Mouse (Mus musculus): ENCODE data around the gene Mapkapk3. TPM values are rescaled to one million over a fixed set of nuclear protein-coding genes. Genes with fewer than 3 reads are reported as not detected.

The Mapkapk3 gene
- polyA plus RNA-seq, 1 experiment from 2014 or later = 2.6 TPM

DNA sequence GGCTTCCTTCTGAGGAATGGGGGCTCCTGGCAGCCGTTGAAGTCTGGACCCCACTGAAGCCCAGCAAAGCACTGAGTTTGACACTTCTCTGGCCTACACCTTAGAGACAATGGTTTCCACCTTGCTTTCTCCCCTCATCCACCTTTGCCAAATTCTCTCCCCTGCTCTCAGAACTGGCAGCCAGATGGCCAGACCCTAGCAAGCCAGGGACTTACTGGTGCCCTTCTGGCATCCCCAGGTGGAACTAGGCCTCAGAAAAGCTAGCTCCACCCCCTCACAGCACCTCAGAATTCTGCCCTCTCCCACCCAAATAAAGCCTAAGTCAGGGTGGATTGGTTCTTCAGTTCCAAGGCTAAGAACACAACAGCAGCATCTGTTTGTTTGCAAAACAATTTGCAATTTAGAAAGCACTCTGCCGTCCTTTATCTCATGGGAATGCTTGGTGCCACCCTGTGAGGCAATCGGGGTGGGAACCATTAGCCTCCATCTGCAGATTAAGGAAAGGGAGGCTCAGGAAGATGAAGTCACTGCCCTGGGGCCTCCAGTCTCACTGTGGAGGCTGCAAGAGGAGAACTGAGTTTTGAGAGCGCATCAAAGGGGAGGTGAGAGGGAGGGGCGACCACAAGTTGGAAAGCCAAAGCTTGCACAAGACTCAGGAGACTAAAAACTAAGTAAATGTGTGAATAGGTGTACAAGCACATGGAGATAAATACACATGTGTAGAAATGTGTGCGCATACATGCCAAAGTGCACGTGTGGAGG lies 18.3 kb downstream of the Mapkapk3 start:
- H3K36me3 ChIP-seq = no peaks in the 10 kb centered on the region
- no peak overlapping the region for H3K9ac ChIP-seq (replicated peaks)
- ATAC-seq (ENCODE audit: low FRiP score, low read depth) = no peak
- H3K4me2 ChIP-seq (replicated peaks) = no peak overlapping the region
- 79% methylated on average over 7 of the region's 7 CpGs for WGBS
- H3K4me1 ChIP-seq = no peaks in the 10 kb centered on the region
- no peak overlapping the region for H3K27ac ChIP-seq (replicated peaks)
- no peaks in the 10 kb centered on the region for H3K9me3 ChIP-seq
- no peak overlapping the region for H3K4me3 ChIP-seq
- H3K27me3 ChIP-seq = no peaks in the 10 kb centered on the region

DNA sequence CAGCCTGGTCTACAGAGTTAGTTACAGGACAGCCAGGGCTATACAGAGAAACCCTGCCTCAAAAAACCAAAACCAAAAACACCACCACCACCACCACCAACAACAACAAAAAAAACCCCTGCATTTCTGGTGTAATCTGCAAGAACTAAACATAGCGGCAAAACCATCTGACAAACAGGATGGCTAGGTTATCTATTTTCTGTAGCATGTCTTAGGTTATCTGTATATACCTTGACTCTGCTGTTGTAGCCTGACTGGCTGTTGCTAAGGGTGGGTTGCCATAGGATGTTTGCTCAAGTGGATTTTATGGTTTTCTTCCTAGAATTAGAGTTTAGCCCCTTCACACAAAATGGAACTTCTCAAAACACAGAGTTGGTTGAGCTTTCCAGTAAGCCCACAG lies 19.9 kb downstream of the Mapkapk3 start:
- Histone ChIP-seq H3K4me3 (no peak overlapping the region), H3K9me3 (no peaks in the 10 kb centered on the region), H3K9ac (replicated peaks) (no peak overlapping the region), H3K4me2 (replicated peaks) (no peak overlapping the region), H3K36me3 (no peaks in the 10 kb centered on the region), H3K4me1 (no peaks in the 10 kb centered on the region), H3K27me3 (no peaks in the 10 kb centered on the region), H3K27ac (replicated peaks) (no peak overlapping the region)
- no peak for ATAC-seq (ENCODE audit: low FRiP score, low read depth)
- WGBS = 90% methylated on average over 1 of the region's 1 CpGs

DNA sequence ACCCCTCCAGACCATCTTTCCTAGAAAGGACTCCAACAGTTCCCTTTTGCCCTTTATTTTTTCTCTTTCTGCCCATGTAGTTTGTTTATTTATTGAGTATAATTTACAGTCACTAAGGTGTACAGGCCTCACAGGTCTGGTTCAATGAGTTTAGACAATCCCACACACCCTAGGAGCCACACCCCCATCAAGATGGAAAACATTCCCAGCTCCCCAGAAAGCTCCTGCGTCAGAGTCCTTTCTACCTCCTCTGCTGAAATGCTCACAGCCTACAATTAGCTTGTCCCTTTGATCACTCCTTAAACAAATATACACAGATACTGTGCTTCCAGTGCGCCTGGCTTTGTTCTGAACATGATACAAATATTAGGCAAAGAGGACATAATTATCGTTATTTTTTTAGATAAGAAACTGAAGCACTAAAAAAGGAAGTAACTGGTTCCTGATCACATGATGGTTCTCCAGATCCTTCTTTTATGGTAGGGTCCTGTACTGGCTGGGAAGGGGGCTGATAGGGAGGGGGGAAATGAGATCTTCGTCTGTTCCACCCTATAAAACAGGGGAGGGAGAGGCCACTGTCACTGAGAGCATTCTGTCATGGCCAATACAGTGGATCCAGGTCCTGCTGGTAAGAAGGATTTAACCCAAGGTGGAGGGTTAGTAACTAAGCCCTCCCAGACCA lies 21.8 kb downstream of the Mapkapk3 start:
- H3K4me3 ChIP-seq = no peak overlapping the region
- no peak overlapping the region for H3K27ac ChIP-seq (replicated peaks)
- no peak overlapping the region for H3K4me2 ChIP-seq (replicated peaks)
- 65% methylated on average over 4 of the region's 4 CpGs for WGBS
- ATAC-seq (ENCODE audit: low FRiP score, low read depth) = no peak
- H3K4me1 ChIP-seq = no peaks in the 10 kb centered on the region
- H3K27me3 ChIP-seq = no peaks in the 10 kb centered on the region
- no peaks in the 10 kb centered on the region for H3K36me3 ChIP-seq
- no peaks in the 10 kb centered on the region for H3K9me3 ChIP-seq
- H3K9ac ChIP-seq (replicated peaks) = no peak overlapping the region

DNA sequence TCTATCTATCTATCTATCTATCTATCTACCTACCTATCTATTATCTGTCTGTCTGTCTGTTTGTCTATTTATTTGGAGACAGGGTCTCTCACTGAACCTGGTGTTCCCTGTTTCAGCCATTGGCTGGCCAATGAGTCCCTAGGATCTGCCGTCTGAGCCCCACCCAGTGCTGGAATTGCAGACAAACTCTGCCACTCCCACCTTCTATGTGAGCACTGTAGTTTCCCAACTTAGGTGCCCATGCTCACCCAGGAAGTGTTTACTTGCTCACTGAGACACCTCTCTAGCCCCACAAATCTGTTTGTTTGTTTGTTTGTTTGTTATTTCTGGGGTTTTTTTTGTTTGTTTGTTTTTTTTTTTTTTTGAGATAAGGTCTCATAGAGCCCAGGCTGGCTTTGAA lies 22.6 kb downstream of the Mapkapk3 start:
- H3K4me3 ChIP-seq = no peak overlapping the region
- H3K27me3 ChIP-seq = no peaks in the 10 kb centered on the region
- H3K9ac ChIP-seq (replicated peaks) = no peak overlapping the region
- H3K9me3 ChIP-seq = no peaks in the 10 kb centered on the region
- H3K4me2 ChIP-seq (replicated peaks) = no peak overlapping the region
- 80% methylated on average over 1 of the region's 1 CpGs for WGBS
- H3K27ac ChIP-seq (replicated peaks) = no peak overlapping the region
- no peaks in the 10 kb centered on the region for H3K4me1 ChIP-seq
- H3K36me3 ChIP-seq = no peaks in the 10 kb centered on the region
- no peak for ATAC-seq (ENCODE audit: low FRiP score, low read depth)

DNA sequence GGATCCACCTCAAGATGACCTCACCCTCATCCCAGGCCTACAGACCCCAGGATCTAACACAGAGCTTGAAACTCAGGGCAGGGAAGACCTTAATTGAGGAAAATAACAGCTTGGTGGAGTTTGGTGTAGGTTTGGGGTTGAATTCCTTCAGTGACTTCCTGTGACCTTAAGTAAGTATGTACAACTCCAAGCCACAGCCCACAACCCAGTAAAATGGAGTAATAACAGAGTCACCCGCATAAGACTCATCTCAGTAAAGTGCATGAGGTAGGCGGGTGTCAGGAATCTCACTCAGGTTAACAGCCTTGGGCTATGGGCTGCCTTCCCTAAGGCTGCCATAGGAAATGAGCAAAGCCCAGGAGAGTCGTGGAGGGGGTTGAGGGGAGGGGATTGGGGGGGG lies 24.9 kb downstream of the Mapkapk3 start:
- ATAC-seq (ENCODE audit: low FRiP score, low read depth) = no peak
- H3K4me2 ChIP-seq (replicated peaks) = no peak overlapping the region

DNA sequence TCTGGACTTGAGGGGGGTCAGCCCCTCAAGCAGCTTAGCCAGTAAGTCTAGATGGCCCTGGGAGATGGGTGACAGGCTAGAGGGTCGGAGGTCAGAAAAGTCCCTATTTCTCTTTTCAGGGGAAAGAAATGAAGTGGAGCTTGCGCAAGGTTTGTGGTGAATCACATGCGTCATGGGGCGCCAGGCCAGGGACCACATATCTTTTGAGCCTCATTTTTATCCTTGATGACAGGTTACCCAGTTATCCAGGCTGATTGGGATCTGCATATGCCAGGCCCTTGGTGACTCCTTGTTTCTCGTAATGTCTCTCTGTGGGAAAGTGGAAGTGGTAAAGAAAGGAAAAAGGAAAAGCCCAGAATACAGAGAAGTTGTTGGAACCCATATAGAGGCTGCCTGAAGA lies 25.8 kb downstream of the Mapkapk3 start:
- H3K4me2 ChIP-seq (replicated peaks) = no peak overlapping the region
- no peak overlapping the region for H3K9ac ChIP-seq (replicated peaks)
- H3K27me3 ChIP-seq = no peaks in the 10 kb centered on the region
- WGBS = 89% methylated on average over 5 of the region's 5 CpGs
- no peaks in the 10 kb centered on the region for H3K36me3 ChIP-seq
- ATAC-seq (ENCODE audit: low FRiP score, low read depth) = no peak
- no peak overlapping the region for H3K27ac ChIP-seq (replicated peaks)
- H3K4me3 ChIP-seq = no peak overlapping the region
- no peaks in the 10 kb centered on the region for H3K9me3 ChIP-seq
- no peaks in the 10 kb centered on the region for H3K4me1 ChIP-seq

More for the DNA sequence above, 24.9 kb downstream of the Mapkapk3 start:
- Histone ChIP-seq H3K27me3 (no peaks in the 10 kb centered on the region), H3K4me3 (no peak overlapping the region), H3K27ac (replicated peaks) (no peak overlapping the region), H3K9me3 (no peaks in the 10 kb centered on the region), H3K4me1 (no peaks in the 10 kb centered on the region), H3K36me3 (no peaks in the 10 kb centered on the region), H3K9ac (replicated peaks) (no peak overlapping the region)
- WGBS = 76% methylated on average over 3 of the region's 3 CpGs

DNA sequence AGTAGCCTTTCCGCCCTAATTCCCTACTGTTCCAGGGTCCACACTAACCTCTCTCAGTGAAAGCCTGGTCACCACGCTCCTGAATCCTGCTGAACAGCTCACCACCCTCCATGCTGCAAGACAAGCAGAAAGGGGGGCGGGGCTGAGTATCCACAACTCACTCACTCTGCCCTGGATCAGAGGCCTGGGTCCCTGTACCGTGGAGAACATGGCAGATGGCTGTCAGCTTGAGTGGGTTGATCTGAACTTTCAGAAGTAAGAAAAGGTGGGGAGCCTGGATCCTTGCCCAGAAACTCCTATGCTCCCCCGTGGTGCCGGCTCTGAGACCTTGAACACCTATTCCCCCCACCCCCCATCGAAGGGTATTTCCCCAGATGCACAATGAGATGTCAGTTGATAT lies 27.3 kb downstream of the Mapkapk3 start:
- Histone ChIP-seq H3K36me3 (no peaks in the 10 kb centered on the region), H3K4me2 (replicated peaks) (no peak overlapping the region), H3K9me3 (no peaks in the 10 kb centered on the region), H3K27me3 (no peaks in the 10 kb centered on the region), H3K27ac (replicated peaks) (no peak overlapping the region), H3K9ac (replicated peaks) (no peak overlapping the region), H3K4me1 (no peaks in the 10 kb centered on the region), H3K4me3 (no peak overlapping the region)
- 77% methylated on average over 7 of the region's 7 CpGs for WGBS
- ATAC-seq (ENCODE audit: low FRiP score, low read depth) = no peak

DNA sequence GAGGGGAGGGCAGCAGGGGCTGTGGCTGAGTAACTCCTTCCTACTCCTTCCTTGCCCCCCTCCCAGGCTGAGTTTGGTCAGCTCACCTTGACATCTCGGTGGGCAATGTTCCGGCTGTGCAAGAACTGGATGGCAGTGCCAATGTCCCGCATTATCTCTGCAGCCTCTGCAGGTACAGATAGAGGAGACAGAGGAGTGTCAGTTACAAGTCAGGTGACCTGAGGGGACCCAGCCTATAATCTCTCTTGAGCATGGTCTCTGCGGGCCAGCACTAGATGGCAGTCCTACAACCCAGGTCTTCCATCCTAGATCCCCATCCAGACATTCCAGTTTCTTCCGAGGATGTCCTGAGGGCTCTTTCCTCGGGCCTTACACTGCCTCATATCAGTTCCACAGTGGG lies 27.9 kb downstream of the Mapkapk3 start:
- WGBS = 82% methylated on average over 6 of the region's 6 CpGs
- no peak for ATAC-seq (ENCODE audit: low FRiP score, low read depth)
- Histone ChIP-seq H3K27ac (replicated peaks) (no peak overlapping the region), H3K4me1 (no peaks in the 10 kb centered on the region), H3K4me2 (replicated peaks) (no peak overlapping the region), H3K36me3 (no peaks in the 10 kb centered on the region), H3K4me3 (no peak overlapping the region), H3K9me3 (no peaks in the 10 kb centered on the region), H3K9ac (replicated peaks) (no peak overlapping the region), H3K27me3 (no peaks in the 10 kb centered on the region)

DNA sequence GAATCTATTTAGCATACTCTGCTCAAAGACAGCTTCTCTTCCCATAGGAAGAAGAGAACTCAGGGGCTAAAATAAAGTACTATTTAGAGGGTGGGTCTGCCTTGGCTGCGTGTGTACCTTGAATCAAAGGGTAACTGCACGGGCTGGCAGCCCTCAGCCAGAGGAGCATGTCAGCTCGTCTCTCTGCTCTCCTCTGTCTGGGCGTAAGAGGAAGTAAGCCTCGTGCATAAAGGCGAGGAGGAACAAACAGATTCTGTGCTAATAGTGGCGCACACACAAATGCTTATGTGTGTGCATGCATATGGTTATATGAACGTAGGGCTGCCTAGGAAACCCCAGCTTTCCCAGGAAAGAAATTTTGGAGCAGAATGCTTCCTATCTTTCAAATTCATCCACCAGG lies 28.8 kb downstream of the Mapkapk3 start:
- H3K27me3 ChIP-seq = no peaks in the 10 kb centered on the region
- H3K36me3 ChIP-seq = no peaks in the 10 kb centered on the region
- no peak overlapping the region for H3K4me2 ChIP-seq (replicated peaks)
- H3K27ac ChIP-seq (replicated peaks) = no peak overlapping the region
- WGBS = 71% methylated on average over 8 of the region's 8 CpGs
- H3K9me3 ChIP-seq = no peaks in the 10 kb centered on the region
- H3K4me3 ChIP-seq = no peak overlapping the region
- no peaks in the 10 kb centered on the region for H3K4me1 ChIP-seq
- no peak for ATAC-seq (ENCODE audit: low FRiP score, low read depth)
- no peak overlapping the region for H3K9ac ChIP-seq (replicated peaks)

DNA sequence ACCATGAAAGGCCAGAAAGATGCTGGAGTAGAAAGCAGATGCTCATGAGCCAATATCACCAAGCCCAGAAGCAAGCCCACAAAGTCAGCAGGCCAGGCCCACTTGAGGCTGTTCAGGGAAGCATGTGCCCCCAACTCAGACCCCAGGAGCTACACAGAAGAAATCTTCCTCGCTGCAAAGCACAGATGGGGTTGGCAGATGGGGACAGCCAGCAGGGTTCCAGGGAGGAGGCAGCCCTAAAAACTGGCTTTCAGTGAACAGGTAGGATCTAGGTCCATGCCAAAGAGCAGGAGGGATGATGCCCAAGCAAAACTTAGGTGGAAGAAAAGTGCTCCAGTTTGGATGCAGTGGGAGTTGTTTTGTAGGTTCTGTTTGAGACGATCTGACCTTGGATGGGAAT lies 29.2 kb downstream of the Mapkapk3 start:
- Histone ChIP-seq H3K27me3 (no peaks in the 10 kb centered on the region), H3K4me1 (no peaks in the 10 kb centered on the region), H3K36me3 (no peaks in the 10 kb centered on the region), H3K4me2 (replicated peaks) (no peak overlapping the region), H3K9me3 (no peaks in the 10 kb centered on the region), H3K9ac (replicated peaks) (no peak overlapping the region), H3K4me3 (no peak overlapping the region), H3K27ac (replicated peaks) (no peak overlapping the region)
- 73% methylated on average over 2 of the region's 2 CpGs for WGBS
- no peak for ATAC-seq (ENCODE audit: low FRiP score, low read depth)

DNA sequence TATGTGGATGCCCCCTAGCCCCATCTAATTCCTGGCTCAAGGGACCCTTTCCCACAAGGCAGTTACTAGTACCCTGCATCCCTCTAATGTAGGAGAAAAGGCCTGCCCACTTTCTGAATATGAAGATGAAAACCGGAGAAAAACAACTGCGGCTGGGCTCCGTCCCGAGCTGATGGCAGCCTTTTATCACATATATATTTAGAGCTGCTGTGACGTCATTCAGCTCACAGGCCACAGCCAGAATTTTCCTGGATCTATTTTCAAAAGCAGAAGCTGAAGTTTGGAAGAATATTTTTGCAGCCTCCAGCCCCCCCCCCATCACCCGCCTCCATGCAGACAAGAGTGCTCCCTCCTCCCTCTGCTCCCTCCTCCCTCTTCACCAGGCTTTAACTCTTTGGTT lies 30.1 kb downstream of the Mapkapk3 start:
- no peak overlapping the region for H3K4me2 ChIP-seq (replicated peaks)
- no peak for ATAC-seq (ENCODE audit: low FRiP score, low read depth)
- H3K9ac ChIP-seq (replicated peaks) = no peak overlapping the region
- H3K27ac ChIP-seq (replicated peaks) = no peak overlapping the region
- H3K4me1 ChIP-seq = peaks cover under 1% of the 10 kb centered on the region; the same call in 1 of the 2 replicates
- H3K27me3 ChIP-seq = no peaks in the 10 kb centered on the region
- WGBS = 72% methylated on average over 6 of the region's 6 CpGs
- H3K9me3 ChIP-seq = no peaks in the 10 kb centered on the region
- no peaks in the 10 kb centered on the region for H3K36me3 ChIP-seq
- no peak overlapping the region for H3K4me3 ChIP-seq

DNA sequence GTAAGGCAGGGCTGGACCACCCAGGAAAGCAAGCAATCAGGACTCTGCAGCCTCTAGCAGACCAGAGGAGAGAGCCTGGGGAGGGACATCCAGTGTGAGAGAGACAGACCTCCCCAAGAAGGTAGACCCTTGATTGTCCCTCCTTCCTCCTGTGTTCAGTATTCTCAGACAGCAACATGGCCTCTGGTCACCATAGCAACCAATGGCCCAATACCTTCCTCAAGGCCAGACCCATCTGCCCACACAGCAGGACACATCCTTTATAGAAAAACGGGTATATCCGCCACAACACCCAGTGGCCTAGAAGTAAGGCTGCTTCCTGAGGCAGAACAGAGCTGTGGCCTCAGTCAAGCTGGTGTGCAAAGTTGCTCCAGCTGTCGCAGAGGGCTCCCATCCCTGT lies 34.1 kb downstream of the Mapkapk3 start:
- peaks cover 17% of the 10 kb centered on the region for H3K4me1 ChIP-seq
- no peak for ATAC-seq (ENCODE audit: low FRiP score, low read depth)
- no peak overlapping the region for H3K27ac ChIP-seq (replicated peaks)
- no peaks in the 10 kb centered on the region for H3K9me3 ChIP-seq
- H3K27me3 ChIP-seq = 0 out of 2 replicates have a peak, but pooled peaks cover 4% of the 10 kb centered on the region
- no peak overlapping the region for H3K9ac ChIP-seq (replicated peaks)
- H3K4me3 ChIP-seq = no peak overlapping the region
- no peaks in the 10 kb centered on the region for H3K36me3 ChIP-seq
- WGBS = 44% methylated on average over 3 of the region's 3 CpGs
- H3K4me2 ChIP-seq (replicated peaks) = no peak overlapping the region

Measured in midbrain, embryonic 12.5 days (tissue).